Mouse (Mus musculus) embryo, embryonic 10.5 days (tissue): ENCODE measurements at regions not wholly inside any gene's neighbourhood (a gene's known extent, or its start where the extent isn't known, plus 50 kb on each side); places are given as distances from the start of the nearest gene placed in this dataset.

Experiments
- DNase-seq: peaks from one replicate; pipeline ENCODE4 v3.0.0-alpha.2; 2015; ENCODE audit warnings: low spot score

DNA sequence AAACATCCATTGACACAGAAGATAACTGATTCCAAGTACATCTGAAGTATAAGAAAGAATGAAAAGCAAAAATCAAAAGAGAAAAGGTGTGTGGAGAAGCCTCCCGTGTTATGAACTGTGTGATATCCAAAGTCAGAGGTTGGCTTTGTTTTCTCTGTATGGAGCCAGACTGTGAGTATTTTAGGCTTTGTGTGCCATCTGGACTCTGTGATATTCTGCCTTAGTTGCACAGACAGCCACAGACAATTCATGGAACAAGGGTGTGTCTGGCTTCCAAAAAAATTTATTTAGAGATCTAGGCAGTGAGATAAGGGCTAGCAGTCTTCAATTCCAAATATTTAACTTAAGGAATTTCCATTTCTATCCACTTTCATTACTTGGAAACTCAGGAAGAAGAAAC is 111.5 kb upstream of the Dpp10 start:
- no peak for DNase-seq

DNA sequence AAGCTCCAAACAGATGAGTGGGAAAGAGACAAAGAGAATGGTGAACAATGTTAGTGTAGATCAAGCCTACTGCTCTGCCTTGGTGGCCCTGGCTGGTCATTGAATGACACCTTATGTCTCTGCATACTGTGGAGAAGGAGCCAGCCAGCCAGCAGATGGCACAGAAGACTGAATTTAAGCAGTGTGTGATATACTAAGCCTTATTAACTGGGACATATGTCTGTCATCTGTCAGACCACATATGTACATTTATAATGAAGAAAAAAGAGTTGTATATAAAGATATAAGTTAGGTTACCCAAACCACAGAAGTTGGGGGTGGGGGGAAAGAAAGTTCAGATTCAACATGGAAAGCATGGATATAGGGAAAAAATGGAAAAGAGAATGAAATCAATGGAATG is 106.7 kb upstream of the Dpp10 start:
- no peak for DNase-seq

GRCm38 (mm10) chr1:124148590-124148989 is 103.2 kb upstream of the Dpp10 start:
- no peak for DNase-seq

- DNase-seq: no peak
Measured at GRCm38 (mm10) chr1:124104286-124104846, 59.0 kb upstream of the Dpp10 start.

DNA sequence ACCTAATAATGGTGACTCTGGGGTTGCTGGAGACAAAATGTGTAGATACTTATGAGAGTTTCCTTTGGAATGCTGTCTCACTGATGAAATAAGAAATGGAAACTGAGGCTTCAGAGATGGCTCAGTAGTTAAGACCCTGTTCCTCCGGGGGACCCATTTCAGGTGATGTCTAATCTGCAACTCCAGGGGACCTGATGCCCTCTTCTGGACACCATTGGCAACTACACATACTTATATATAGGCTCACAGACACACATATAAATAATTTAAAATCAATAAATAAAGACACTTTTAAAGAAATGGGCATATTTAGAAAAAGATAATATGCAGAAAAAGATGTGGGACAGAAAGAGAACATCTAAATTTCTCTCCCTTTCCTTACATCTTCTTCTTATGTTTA is 57.7 kb upstream of the Dpp10 start:
- DNase-seq: peak; percentile 8
